Mouse (Mus musculus) layer of hippocampus, adult 9-10 months (tissue): ENCODE results near the gene Znrf2.
"Not testable (repeated sequence)": the region's sequence is repeated elsewhere in the genome, so short reads cannot be mapped to it uniquely, and the experiment has no call there.

Source experiments
- DNase-seq: peaks from one replicate; pipeline ENCODE4 v3.0.0; 2022; ENCODE audit warnings: low spot score

Znrf2 gene

DNA sequence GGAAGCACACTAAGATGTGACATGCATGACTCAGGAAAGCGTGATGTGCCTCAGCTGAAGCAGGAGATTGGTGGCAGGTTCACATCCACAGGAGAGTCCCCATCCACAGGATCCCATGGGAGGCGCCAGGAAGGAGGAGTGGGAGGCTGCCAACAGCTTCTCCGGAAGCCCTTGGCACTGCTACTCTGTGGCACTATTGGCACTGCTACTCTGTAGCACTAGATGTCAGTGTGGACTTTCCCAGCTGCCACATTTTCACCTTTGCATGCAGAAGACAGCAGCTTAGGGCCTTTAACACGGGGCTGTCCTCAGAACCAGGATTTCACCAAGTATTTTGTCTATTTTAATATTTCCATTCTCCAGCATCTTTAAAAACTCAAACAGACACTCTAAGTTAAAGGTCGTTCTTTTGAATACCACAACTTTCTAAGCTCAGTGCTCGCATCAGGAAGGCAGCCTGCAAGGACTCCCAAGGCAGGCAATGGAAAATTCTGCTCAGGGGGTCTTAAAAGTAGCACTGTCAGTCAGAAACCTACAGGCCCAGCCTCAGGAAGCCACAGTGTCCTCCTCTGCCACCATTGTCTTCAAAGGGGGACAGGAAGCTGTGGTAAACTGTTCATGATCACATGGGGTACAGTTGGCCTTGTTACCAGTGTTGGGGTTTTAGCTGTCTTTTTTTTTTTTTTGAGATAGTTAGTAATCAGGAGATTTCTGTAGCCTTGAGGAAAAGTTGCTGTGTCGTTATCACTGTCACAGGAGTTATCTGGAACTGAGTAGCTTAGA lies 7.0 kb upstream of the Znrf2 start:
- no peak for DNase-seq

DNA sequence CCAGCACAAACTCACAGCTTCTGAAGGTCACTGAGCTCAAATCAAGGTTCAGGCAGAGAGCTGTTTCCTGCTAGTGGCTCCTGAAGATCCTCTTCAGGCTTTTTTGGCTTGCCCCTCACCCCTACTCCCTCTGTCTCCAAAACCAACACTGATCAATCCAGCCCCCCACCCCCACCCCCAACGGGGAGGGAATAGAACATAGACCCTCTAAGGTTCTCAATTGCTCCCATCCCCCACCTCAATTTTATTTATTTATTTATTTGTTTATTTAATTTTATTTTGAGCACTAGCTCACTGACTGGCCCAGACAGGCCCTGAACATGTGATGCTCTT lies 6.4 kb upstream of the Znrf2 start:
- no peak for DNase-seq

DNA sequence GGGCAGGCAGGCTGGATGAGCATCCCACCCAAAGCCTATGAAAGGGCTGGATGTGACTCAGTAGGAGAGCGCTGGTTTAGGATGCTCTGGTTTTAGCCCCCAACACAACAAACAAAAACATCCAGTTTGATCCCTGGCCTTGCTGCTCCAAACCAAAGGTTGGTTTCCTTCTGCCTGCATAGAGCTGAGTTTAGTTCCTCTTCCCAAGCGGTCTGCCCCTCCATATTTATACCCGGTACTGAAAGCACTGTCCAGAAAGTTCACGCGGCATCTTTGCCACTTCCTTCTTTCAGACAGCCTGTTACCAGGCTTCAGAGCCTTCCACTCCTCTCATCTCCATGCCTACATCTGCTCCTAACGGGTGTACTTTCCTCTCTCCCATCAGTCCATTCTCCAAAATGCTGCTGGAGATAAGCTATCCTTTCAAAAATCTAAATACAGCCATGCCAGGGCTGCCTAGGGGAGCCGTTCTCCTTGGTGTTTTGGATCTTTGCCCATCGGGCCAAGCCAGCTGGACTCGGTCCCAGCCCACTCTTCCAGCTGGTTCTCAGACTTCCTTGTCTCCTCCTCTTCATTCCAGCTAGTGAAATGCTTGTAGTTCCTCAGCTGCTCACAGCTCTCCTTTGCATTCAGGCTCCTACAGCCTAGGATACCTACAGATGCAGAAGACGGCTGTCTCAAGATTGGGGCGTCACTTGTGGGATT lies 5.0 kb upstream of the Znrf2 start:
- DNase-seq: no peak

DNA sequence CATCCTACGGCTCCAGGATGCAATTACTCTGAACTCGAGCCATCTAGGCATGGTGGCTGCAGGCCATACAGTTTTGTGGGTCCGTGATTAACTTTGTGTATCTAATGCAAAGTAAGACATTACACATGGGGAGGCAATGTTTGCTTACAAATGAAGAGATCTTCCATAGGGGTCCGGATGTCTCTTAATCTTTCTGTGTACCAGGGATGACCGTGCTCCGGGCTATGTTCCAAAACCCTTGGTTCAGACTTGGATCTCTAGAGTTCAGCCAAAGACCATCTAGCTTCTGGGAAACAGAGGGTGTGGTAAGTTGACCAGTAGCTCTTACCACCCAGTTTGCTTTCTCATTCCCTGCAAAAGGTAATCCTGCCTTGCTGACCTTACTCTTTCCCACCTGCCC lies 4.4 kb upstream of the Znrf2 start:
- DNase-seq: no peak

DNA sequence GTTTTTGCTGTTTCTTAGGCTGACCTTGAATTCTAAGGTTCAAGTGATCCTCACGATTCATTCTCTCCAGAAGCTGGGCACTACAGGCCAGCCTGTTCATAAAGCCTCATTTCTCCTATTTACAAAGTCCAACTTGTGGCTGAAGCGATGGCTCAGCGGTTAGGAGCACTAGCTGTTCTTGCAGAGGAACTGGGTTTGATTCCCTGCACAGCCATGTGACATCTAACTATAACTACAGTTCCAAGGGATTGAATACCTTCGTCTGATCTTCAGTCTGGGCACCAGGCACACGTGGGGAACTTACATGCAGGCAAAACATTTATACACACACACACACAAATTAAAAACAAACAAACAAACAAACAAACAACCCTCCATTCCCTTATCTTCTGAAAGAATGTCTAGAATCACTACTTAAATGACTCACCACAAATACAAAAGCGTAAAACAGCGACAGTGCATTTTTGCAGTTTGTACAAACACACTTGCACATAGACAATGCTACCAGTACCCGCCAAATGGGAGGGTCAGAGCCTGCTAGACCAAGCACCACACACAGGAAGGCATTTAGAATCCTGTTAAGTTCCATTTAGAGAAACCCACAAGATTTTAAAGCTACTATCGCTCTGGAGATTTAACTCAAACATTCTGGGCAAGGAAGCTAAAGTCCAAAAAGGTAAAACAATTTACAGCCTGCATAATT lies 1.1 kb upstream of the Znrf2 start:
- no peak for DNase-seq

DNA sequence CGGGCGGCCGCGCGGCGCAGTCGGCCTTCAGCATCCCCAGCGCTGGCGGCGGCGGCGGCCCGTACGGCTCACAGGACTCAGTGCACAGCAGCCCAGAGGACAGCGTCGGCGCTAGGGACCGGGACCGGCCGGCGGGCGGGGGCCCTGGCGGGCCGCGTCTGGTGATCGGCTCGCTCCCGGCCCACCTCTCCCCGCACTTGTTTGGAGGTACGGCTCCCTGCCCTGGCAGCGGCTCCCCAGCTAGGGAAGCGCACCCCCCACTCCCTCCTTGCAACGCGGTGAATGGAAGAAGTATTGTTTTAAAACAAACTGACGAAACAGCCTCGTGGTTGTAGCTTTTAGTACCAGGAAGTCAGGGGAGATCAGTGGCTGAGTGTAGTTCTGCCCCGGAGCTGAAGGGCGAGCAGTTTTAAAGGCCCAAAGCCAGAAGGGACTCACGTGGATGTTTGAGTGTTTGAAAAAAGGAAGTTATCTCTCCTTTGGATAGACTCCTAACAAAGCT lies 601 bp downstream of the Znrf2 start:
- DNase-seq: no peak

DNA sequence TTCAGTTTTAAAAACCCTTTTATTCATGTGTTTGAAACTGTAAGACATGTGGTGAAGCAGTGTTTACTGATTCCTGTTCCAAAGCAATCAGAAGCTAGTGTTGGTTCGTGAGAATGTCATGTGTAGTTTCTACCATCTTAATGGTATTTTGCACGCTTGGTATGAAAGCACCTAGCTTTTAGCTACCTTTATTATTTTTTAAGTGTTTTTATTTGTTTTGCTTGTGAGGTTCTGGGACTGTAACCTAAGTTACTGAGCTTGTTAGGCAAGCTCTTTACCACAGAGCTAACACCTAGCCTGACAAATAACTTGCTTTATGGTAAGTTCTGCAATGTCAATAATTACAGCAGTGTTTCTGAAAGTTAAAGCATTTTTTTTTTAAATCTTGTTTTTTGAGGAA lies 1.7 kb downstream of the Znrf2 start:
- no peak for DNase-seq

DNA sequence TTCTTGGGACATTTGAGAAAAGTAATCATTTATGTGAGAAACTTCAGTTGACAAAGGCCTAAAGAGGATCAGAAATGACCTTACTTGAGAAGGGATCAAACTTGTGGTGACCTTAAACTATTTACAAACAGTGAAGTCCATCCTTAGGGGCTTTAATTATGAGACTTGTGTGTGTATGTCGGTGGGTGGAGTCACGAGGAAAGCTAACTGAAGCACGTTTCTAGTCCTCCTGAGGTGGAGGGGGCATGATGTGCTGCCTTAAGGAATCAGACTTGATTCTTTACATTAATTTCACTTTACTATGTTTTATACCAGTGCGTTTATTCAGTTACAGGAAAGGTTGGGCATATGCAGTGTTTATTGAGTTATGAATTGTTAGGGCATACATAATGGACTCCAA lies 2.6 kb downstream of the Znrf2 start:
- no peak for DNase-seq

DNA sequence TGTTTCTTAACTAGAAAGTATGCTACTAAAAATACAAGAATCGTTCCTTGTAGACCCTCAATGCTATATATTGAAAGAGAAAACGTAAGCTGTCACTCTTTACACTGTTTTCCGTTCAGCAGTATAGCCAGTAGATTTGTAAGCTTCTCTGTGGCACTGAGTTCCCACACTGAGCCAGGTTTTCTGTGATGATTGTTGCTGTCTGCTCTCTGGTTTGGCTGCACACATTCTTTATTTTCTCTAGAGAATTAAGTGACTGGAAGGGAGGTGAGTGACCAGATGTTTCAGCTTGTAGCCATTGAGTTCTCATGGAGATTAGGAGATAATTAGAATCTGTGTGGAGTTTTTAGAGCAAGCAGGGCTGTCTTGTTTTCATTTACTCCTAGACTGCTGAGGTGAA lies 3.0 kb downstream of the Znrf2 start:
- DNase-seq: no peak

DNA sequence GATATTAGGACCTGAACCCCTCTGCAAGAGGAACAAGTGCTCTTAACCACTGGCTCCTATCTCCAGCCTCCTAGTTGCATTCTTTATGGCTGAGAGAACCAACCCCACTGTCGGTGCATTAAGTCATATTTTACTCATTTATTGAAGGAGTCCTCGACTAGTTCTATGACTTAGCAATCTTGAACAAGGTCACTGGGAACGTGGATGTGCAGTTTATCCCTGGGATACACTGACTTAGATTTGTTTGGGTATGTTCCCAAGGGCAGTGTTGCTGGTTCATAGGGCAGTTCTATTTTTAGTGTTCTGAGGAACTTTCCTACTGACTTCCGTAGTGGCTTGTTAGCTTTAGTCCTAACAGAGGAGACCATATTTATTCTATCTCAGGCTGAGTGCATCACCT lies 5.6 kb downstream of the Znrf2 start:
- no peak for DNase-seq

DNA sequence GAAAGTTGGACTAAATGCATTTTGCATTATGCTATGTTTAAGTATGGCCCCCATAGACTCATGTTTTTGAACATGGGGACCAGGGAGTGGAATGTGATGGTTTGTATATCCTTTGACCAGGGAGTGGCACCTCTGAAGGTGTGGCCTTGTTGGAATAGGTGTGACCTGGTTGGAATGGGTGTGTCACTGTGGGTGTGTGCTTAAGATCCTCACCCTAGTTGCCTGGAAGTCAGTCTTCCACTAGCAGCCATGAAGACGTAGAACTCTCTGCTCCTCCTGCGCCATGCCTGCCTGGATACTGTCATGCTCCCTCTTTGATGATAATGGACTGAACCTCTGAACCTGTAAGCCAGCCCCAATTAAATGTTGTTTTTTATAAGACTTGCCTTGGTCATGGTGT lies 7.8 kb downstream of the Znrf2 start:
- not testable (repeated sequence) for DNase-seq

DNA sequence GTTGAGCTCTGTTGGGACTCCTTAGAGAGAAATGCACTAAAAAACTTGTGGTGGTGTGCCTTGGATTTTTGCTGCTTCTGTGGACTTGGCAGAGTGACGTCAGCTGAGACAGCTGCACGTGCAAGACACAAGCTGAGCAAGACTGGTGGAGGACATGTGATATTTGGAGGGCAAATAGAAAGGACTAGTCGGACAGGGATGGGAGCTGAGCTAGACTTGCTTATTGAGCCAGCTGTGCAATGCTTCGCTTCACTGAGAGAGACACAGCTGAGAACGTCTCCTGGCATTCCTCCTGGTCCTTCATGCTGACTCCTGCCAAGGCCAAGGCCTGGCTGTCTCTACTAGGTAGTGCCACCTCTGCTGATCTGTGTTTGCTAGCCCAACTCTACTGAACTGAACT lies 10.8 kb downstream of the Znrf2 start:
- no peak for DNase-seq

DNA sequence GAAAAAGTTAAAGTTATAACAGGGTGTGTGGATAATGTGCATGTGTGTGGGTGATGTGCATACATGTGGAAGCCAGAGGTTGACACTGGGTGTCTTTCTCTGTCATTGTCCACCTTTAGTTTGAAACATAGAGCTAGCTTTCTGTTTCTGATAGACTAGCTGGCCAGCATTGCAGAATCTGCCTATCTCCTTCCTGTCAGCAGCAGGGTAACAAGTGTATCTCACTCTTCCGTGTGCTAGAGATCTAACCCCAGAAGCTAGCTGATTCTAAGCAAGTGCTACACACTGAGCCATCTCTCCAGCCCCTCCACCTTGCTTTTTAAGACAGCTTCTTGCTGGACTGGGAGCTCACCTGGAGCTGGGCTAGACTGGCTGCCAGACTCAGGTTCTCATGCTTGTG lies 11.6 kb downstream of the Znrf2 start:
- no peak for DNase-seq

DNA sequence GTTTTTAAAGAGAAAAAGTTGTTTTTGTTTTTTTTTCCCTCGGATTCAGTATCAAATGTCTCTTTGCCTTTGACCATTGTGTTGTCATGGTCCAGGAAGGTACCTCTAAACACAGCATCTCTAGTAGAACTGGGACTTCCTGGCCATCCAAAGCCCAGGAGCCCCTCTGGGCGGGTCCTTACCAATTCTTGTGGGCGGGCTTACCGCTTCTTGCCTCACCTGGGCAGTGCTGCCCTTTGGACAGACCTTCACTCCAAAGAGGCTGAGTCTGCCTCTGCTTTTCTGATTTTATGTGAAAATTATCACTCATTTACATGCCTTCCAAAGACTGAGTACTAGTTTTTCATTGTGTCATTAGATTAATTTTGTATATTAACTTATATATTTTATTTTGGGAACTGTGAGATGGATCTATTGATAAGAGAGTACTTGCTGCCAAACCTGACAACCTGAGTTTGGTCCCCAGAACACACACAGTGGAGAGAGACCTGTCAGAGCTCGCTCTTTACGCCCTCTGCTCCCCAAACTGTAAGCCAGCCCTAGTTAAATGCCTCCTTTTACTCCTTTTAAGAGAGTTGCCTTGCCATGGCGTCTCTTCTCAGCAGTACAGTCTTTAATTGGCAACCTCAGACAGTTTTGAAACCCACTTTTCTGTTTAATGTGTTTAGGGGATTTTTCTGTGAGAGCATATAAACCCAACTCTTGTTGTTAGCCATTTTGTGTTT lies 13.5 kb downstream of the Znrf2 start:
- no peak for DNase-seq

DNA sequence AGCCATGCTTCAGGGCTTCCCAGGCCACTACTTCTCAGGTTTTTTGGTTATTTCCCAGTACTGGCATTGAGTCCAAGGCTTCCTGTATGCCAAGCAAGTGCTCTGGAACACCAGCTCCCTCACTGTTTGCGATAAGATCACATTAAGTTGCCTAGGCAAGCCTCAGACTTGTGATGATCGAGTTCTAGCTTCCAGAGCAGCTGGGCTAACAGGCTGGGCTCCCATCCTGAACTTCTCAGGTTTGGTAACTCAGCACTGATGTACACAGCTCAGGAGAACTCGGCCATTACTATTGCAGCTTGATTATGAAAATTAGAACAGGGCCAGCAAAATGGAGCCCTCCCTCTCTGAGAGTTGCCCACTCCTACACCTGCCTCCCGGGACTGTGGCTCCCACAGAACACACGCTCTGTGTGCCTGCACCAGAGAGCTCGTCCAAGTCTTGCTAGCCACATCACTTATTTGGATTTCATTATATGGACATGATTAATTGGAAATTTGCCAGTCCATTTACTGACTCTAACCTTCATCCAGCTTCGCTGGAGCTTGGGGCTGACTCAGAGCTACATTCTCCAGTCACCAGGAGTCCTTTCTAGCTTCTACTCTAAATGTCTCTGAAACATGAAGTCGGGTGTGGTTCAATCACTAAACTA lies 14.5 kb downstream of the Znrf2 start:
- no peak for DNase-seq

DNA sequence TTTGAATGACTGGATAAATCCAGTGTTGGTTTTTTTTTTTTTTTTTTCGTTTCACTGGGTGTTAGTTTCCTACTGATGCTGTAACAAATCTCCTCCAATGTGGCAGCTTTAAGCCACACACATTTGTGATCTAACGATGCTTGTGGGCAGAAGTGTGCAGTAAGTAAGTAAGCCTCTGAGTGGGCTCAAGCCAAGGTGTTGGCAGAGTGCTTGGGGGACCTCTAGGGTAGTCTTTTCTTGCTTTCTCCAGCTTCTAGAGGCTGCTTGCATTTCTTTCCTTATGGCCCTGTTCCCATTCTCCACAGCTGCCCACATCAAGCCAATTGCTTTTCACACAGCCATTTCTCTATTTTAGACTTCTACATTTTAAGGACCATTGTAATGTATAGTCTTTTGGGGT lies 16.7 kb downstream of the Znrf2 start:
- no peak for DNase-seq

DNA sequence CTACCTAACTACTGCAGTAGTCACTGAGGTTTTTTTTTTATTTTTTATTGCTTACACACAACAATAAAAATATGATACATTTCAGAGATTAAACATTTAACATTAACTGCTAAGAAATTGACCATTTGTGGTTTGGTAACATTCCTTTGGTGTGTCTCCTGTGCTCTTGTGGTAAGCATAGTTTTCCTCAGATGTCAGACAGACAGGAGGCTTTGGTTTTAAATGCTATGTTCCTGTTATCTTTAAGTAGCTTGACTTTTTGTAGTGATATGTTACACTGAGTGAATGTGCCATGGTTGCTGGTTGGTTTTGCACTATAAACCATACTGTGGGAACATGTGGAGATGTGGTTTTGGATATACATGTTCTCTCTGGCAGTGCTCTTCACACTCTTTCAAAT lies 19.9 kb downstream of the Znrf2 start:
- DNase-seq: no peak

DNA sequence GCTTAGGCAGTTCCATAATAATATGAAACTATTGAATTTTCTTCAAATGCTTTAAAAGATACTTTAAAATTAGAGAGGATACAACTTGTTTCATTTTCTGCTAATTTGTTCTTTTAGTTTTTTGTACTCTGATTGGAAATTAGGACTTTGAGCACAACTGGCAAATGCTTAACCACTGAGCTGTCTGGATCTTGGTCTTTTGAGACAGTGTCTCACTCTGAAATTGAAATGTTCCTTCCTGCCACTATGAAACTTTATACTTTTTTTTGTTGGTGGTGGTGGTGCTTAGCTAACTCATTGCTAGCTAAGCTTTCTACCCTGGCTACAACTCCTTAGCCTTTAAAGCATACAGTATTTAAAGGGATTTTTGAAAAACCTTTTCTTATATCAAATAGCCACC lies 24.7 kb downstream of the Znrf2 start:
- no peak for DNase-seq

DNA sequence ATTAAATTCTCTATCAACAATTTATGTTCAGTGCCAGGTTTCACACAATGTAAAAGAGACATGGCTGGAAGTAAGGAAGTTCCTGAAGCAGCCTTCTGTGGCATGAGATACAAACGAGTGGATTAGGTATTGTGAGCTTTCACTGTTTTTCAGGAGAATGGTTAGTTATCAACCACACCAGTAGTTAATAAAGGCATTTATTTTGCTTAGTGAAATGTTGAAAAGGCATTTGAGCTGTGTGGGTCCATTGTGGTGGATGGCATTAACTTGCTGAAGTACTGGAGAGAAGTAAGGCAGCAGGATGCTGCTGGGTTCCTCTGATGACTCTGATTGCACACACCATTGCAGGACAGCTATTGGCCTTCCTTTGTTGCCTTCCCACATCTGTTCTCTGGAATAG lies 25.3 kb downstream of the Znrf2 start:
- no peak for DNase-seq

DNA sequence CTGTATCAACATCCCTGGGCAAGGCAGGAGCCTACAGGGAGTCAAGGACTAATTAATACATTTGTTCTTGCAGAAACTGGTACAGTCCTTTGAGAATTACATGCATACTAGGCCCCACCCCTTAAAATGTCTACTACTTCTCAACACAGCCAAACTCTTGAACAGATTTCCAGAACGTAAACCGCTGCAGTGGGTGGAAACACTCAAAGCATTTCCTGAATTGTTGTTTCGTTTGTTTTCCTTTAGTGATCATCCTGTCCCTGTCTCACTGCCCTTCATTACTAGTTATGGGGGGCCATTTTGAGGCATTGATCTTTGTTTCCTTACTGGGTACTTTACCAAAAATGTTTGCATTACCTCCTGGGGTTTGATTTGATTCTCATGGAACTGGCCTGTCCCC lies 31.8 kb downstream of the Znrf2 start:
- DNase-seq: no peak

DNA sequence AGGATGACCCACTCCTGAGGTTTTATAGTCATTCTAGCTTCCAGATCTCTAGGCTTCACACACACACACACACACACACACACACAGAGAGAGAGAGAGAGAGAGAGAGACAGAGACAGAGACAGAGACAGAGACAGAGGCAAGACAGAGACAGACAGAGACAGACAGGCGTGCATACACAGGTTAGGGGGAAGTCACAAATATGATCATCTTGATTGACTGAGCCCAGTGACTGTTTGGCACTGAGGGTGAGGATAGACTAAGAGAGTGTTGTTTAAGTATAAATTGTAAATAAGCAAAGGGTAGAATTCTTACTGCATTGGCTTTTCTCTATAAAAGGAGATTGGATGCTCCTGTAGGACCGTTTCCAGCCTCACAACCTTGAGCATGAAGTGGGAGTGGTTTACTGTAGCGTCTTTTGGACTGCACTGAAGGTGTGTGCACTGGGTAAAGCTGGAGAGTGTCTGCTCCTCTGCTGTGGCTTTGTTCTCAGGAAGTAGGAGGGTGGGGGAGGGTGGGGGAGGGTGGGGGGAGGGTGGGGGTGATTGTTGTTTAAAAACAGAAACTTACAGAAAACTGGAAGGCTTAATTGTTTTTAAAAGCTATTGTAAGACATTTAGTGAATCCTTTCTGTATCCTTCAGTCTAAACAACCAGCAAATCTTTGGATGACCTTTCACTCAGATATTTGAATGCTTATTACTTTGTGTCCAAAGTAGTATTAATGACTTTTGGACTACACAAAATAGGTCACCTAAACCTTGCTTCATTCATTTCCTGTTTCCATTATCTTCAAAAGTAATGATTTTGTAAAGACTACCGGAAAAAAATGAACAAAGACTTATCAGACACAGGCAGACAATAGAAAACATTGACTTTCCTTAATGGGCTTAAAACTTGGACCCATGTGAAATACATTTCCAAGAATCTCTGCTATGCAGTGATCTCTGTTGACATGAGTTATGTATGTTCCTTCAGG lies 32.8 kb downstream of the Znrf2 start:
- DNase-seq: no peak
